Mouse (Mus musculus): ENCODE results near the gene Txndc12. TPM values are rescaled to one million over a fixed set of nuclear protein-coding genes. Genes with fewer than 3 reads are reported as not detected.

Txndc12 gene
- 22.5 and 25.3 TPM in 2 replicates for polyA plus RNA-seq (2012; rRNA removed)

GRCm38 (mm10) chr4:108834115-108834970 is at the start of gene Txndc12:
Gene Txndc12 (plus strand): TSS chr4:108834601.
- peak; percentile 96 for DNase-seq
- TF ChIP-seq CTCF (conservative IDR thresholded peaks at IDR 0.05; ENCODE audit: insufficient read depth, insufficient read length, low read depth, low read length) (no peak), POLR2A (IDR thresholded peaks at IDR 0.05; ENCODE audit: low read depth, low read length) (no peak)
- no peaks in the 10 kb centered on the region; the same call in 1 of the 2 replicates for H3K36me3 ChIP-seq (ENCODE audit: control insufficient read depth, insufficient read depth, low read length)
- under 1% methylated on average over 34 of the region's 34 CpGs for WGBS
- peak within 1 kb of the TSS; percentile 76 for H3K4me3 ChIP-seq (ENCODE audit: insufficient read depth, low read depth, low read length)
- peaks cover 7% of the 10 kb centered on the region; the same call in 1 of the 2 replicates for H3K4me1 ChIP-seq (ENCODE audit: control insufficient read depth, insufficient read depth, low read length)
- H3K27me3 ChIP-seq (replicated peaks; ENCODE audit: control insufficient read depth, insufficient read depth, low read length): no peaks in the 10 kb centered on the region
- peak within 1 kb of the TSS; percentile 85 for H3K27ac ChIP-seq (ENCODE audit: insufficient read depth, low read depth, low read length)

- H3K4me1 ChIP-seq (ENCODE audit: control insufficient read depth, insufficient read depth, low read length): no peaks in the 10 kb centered on the region
- WGBS: 71% methylated on average over 6 of the region's 6 CpGs
- H3K27me3 ChIP-seq (replicated peaks; ENCODE audit: control insufficient read depth, insufficient read depth, low read length): no peaks in the 10 kb centered on the region
- no peaks in the 10 kb centered on the region for H3K36me3 ChIP-seq (ENCODE audit: control insufficient read depth, insufficient read depth, low read length)
- H3K4me3 ChIP-seq (ENCODE audit: insufficient read depth, low read depth, low read length): no peak overlapping the region
- no peak for DNase-seq
- TF ChIP-seq CTCF (conservative IDR thresholded peaks at IDR 0.05; ENCODE audit: insufficient read depth, insufficient read length, low read depth, low read length): no peak
- TF ChIP-seq POLR2A (IDR thresholded peaks at IDR 0.05; ENCODE audit: low read depth, low read length): no peak
- no peak overlapping the region for H3K27ac ChIP-seq (ENCODE audit: insufficient read depth, low read depth, low read length)
These were observed 45.0 kb upstream of the Txndc12 start for GRCm38 (mm10) chr4:108789258-108789936.

DNA sequence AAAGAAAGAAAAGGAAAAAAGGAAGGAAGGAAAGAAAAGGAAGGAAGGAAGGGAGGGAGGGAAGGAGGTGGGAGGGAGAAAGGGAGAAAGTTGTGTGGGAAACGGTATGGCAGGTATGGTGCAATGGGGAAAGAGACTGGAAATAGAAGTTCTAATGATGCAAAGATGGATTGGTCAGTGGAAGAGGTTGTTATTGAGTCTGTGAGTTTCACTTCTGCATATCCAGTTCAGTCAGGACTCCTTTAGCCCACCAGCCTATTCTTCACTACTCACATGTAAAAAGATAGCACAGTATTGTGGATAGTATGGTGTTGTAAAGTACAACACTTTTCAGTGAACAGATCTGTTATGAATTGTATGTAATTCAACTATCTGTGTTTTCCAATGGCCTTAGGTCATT is 43.9 kb upstream of the Txndc12 start:
- 68% methylated on average over 1 of the region's 1 CpGs for WGBS
- Histone ChIP-seq H3K27me3 (replicated peaks; ENCODE audit: control insufficient read depth, insufficient read depth, low read length) (no peaks in the 10 kb centered on the region), H3K4me3 (ENCODE audit: insufficient read depth, low read depth, low read length) (no peak overlapping the region)

DNA sequence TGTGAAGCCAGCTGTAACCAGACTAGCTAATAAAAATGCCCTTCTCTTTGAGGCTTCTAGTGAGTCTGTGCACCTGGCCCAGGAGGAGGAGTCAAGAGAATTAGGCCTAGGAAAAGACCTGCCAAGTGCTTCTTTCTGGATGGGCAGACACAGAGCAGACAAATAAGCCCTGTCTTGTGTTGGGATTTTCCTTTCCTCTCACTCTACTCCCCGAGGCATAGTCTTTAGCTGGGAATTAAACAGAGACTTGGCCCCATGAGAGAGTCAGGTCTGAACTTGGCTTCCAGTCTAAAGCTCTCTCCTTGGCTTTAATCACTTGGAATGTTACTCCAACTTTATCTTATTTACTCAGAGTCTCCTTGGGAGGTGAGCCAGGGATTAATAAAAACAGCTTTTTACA is 40.5 kb upstream of the Txndc12 start:
- H3K4me3 ChIP-seq (ENCODE audit: insufficient read depth, low read depth, low read length): no peak overlapping the region
- H3K4me1 ChIP-seq (ENCODE audit: control insufficient read depth, insufficient read depth, low read length): no peaks in the 10 kb centered on the region
- no peaks in the 10 kb centered on the region for H3K36me3 ChIP-seq (ENCODE audit: control insufficient read depth, insufficient read depth, low read length)
- TF ChIP-seq CTCF (conservative IDR thresholded peaks at IDR 0.05; ENCODE audit: insufficient read depth, insufficient read length, low read depth, low read length) (no peak), POLR2A (IDR thresholded peaks at IDR 0.05; ENCODE audit: low read depth, low read length) (no peak)
- H3K27me3 ChIP-seq (replicated peaks; ENCODE audit: control insufficient read depth, insufficient read depth, low read length): no peaks in the 10 kb centered on the region
- DNase-seq: no peak
- WGBS: 59% methylated on average over 1 of the region's 1 CpGs
- H3K27ac ChIP-seq (ENCODE audit: insufficient read depth, low read depth, low read length): no peak overlapping the region

More for the DNA sequence above, 43.9 kb upstream of the Txndc12 start:
- Histone ChIP-seq H3K27ac (ENCODE audit: insufficient read depth, low read depth, low read length) (no peak overlapping the region), H3K36me3 (ENCODE audit: control insufficient read depth, insufficient read depth, low read length) (no peaks in the 10 kb centered on the region), H3K4me1 (ENCODE audit: control insufficient read depth, insufficient read depth, low read length) (no peaks in the 10 kb centered on the region)
- no peak for DNase-seq
- TF ChIP-seq CTCF (conservative IDR thresholded peaks at IDR 0.05; ENCODE audit: insufficient read depth, insufficient read length, low read depth, low read length): no peak
- no peak for TF ChIP-seq POLR2A (IDR thresholded peaks at IDR 0.05; ENCODE audit: low read depth, low read length)

DNA sequence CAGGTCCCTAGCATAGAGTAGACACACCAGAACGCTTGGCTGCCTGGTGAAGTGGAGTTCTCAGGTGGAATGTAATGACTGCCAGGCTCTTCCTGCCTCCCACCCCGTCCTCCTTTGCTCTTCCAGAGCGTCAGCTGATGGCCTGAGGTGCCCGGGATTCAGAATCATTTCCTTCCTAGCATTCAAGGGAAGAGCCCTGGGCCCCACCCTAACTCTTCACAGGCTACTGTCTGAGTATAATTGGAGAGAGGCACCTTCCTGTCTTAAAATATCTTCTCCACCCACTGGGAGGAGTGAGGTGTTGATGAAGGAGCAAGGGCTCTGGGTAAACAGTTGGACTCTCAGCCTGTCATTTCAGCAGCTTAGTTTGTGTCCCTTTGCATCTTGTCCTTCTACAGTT is 37.7 kb upstream of the Txndc12 start:
- peak; percentile 58 for DNase-seq
- no peaks in the 10 kb centered on the region for H3K27me3 ChIP-seq (replicated peaks; ENCODE audit: control insufficient read depth, insufficient read depth, low read length)
- peak overlapping the region; percentile 59; the same call in 1 of the 2 replicates for H3K27ac ChIP-seq (ENCODE audit: insufficient read depth, low read depth, low read length)
- H3K4me3 ChIP-seq (ENCODE audit: insufficient read depth, low read depth, low read length): no peak overlapping the region
- WGBS: 39% methylated on average over 4 of the region's 4 CpGs
- no peak for TF ChIP-seq CTCF (conservative IDR thresholded peaks at IDR 0.05; ENCODE audit: insufficient read depth, insufficient read length, low read depth, low read length)
- TF ChIP-seq POLR2A (IDR thresholded peaks at IDR 0.05; ENCODE audit: low read depth, low read length): no peak
- no peaks in the 10 kb centered on the region for H3K36me3 ChIP-seq (ENCODE audit: control insufficient read depth, insufficient read depth, low read length)
- no peaks in the 10 kb centered on the region for H3K4me1 ChIP-seq (ENCODE audit: control insufficient read depth, insufficient read depth, low read length)

GRCm38 (mm10) chr4:108798083-108798830 is 36.1 kb upstream of the Txndc12 start:
- WGBS: 49% methylated on average over 2 of the region's 2 CpGs
- no peaks in the 10 kb centered on the region for H3K36me3 ChIP-seq (ENCODE audit: control insufficient read depth, insufficient read depth, low read length)
- no peak overlapping the region for H3K27ac ChIP-seq (ENCODE audit: insufficient read depth, low read depth, low read length)
- TF ChIP-seq CTCF (conservative IDR thresholded peaks at IDR 0.05; ENCODE audit: insufficient read depth, insufficient read length, low read depth, low read length): peak; percentile 76
- TF ChIP-seq POLR2A (IDR thresholded peaks at IDR 0.05; ENCODE audit: low read depth, low read length): no peak
- no peak overlapping the region for H3K4me3 ChIP-seq (ENCODE audit: insufficient read depth, low read depth, low read length)
- no peaks in the 10 kb centered on the region for H3K27me3 ChIP-seq (replicated peaks; ENCODE audit: control insufficient read depth, insufficient read depth, low read length)
- H3K4me1 ChIP-seq (ENCODE audit: control insufficient read depth, insufficient read depth, low read length): no peaks in the 10 kb centered on the region
- peak; percentile 79 for DNase-seq
